Mouse (Mus musculus): Measurements from ENCODE around the gene Hapln1.

- no peak for TF ChIP-seq CTCF (IDR thresholded peaks at IDR 0.05; ENCODE audit: low read depth)
- peak; percentile 46 for TF ChIP-seq EP300 (IDR thresholded peaks at IDR 0.05; ENCODE audit: low read depth)
Measured at GRCm38 (mm10) chr13:89493169-89493568, 46.4 kb upstream of the Hapln1 start.

Data from liver, embryonic 14.5 days (tissue).